Mouse (Mus musculus) kidney, postnatal 36 days (tissue): Measurements from ENCODE around the gene 2610044O15Rik8.

Source experiments
- DNase-seq, 2 experiments: peaks; one replicate each; pipeline ENCODE4 v3.0.0; 2021 to 2022; ENCODE audit warnings: mixed read lengths in 2 of 2

The 2610044O15Rik8 gene

GRCm38 (mm10) chr8:129234027-129234733 lies at the start of gene 2610044O15Rik8:
TSS of gene 2610044O15Rik8 (minus strand) at chr8:129234406.
- DNase-seq = peak; percentile 90 to 92

DNA sequence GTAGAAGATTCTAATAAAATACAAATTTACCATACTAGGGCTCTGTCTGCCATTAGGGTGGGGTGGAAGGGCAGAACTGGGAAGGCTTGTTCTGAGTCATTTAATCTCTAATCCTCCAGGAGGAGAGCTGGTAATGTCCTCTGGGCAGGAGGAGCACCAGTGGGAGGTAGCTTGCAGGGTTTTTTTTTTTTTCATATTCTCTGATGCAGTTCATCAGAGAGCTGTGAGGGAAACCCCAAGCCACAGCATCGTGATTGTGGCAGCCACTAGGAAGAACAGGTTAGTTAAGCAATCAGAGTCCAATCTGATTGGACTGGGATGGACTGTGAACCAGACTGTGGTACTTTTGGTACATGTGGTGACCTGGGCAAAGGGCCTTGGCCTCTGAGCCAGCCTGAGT lies 31.7 kb upstream of the 2610044O15Rik8 start:
- no peak for DNase-seq

DNA sequence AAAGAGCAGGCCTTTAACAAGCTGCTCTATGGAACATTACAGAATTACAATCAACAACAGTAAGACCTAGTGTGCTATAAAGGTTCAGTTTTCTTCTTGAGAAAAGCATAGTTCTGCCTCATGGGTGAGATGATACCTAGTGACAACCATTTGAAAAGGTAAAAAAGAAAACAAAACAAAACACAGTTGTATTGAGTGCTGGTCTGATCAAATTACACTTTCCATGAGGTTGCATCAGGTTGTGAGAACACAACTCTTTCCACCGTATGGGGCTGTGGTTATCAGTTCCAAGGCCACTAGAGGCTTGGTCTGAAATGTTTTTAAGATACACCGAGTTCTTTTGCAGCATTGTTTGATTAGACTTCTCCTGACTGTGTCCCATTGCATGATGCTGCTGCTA lies 30.1 kb upstream of the 2610044O15Rik8 start:
- no peak for DNase-seq

- DNase-seq = peak; percentile 76 to 86
Observed at GRCm38 (mm10) chr8:129263211-129263927, 29.2 kb upstream of the 2610044O15Rik8 start.

GRCm38 (mm10) chr8:129233664-129234026 lies 561 bp downstream of the 2610044O15Rik8 start:
- no peak for DNase-seq
